Mouse (Mus musculus): Measurements from ENCODE around the gene Rnf138rt1. TPM values are rescaled to one million over a fixed set of nuclear protein-coding genes. Genes with fewer than 3 reads are reported as not detected.

Gene Rnf138rt1
- not detected in 2 replicates for polyA plus RNA-seq (2014; fragmentation: Nextera tagmentation; extraction: Ambion mirVana)

GRCm38 (mm10) chrX:163760617-163761434 lies at the start of gene Rnf138rt1:
TSS of gene Rnf138rt1 (minus strand) at chrX:163761329.
- peak within 1 kb of the TSS; percentile 68 for H3K4me2 ChIP-seq (ENCODE audit: low read length)
- H3K27me3 ChIP-seq (ENCODE audit: control insufficient read depth, insufficient read depth, low read length) = peaks cover 15% of the 10 kb centered on the region; the same call in 1 of the 2 replicates
- H3K4me1 ChIP-seq (ENCODE audit: control insufficient read depth in 2 of 2, insufficient read depth in 2 of 2, low read length in 2 of 2) = no peaks in the 10 kb centered on the region
- no peaks in the 10 kb centered on the region for H3K36me3 ChIP-seq (ENCODE audit: control insufficient read depth, insufficient read depth, low read length)
- H3K4me3 ChIP-seq (ENCODE audit: control insufficient read depth in 1 of 2, insufficient read depth in 1 of 2, low read depth in 1 of 2, low read length in 2 of 2) = peak within 1 kb of the TSS; percentile 34 to 36
- 25% methylated on average over 42 of the region's 42 CpGs for WGBS
- H3K9me3 ChIP-seq (ENCODE audit: control insufficient read depth, low read length) = no peaks in the 10 kb centered on the region
- no peak within 1 kb of the TSS for H3K27ac ChIP-seq (replicated peaks in 1 of 2; ENCODE audit: control insufficient read depth in 1 of 2, insufficient read depth in 1 of 2, low read depth in 2 of 2, low read length in 2 of 2)
- no peak within 1 kb of the TSS; the same call in 1 of the 2 replicates for H3K9ac ChIP-seq (ENCODE audit: low read length)
- ATAC-seq (ENCODE audit: insufficient number of reproducible peaks, insufficient read depth, low FRiP score, low read depth) = no peak

DNA sequence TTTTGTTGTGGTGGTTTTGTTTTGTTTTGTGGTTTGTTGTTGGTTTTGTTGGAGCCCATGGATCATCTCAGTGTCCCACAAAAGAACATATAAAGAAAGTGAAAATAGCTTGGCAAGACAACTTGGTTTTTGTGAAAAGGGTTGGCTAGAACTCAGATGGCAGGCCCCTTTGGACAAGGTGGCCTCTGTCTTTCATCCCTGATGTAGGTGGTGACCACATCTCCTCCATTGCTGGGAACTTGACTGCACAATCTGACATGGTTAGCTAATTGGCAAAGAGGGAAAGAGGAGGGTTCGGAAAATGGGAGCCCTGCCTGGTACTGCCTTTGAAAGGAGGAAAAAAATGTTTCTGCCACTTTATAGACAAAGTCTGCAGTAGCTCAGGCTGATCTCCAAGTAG lies 46.1 kb upstream of the Rnf138rt1 start:
- H3K4me1 ChIP-seq (ENCODE audit: control insufficient read depth in 2 of 2, insufficient read depth in 2 of 2, low read length in 2 of 2) = no peaks in the 10 kb centered on the region
- no peaks in the 10 kb centered on the region for H3K36me3 ChIP-seq (ENCODE audit: control insufficient read depth, insufficient read depth, low read length)
- no peaks in the 10 kb centered on the region for H3K27me3 ChIP-seq (ENCODE audit: control insufficient read depth, insufficient read depth, low read length)
- H3K4me2 ChIP-seq (ENCODE audit: low read length) = no peak overlapping the region
- H3K9ac ChIP-seq (ENCODE audit: low read length) = no peak overlapping the region
- 47% methylated on average over 1 of the region's 1 CpGs for WGBS
- H3K9me3 ChIP-seq (ENCODE audit: control insufficient read depth, low read length) = no peaks in the 10 kb centered on the region
- ATAC-seq (ENCODE audit: insufficient number of reproducible peaks, insufficient read depth, low FRiP score, low read depth) = no peak
- H3K4me3 ChIP-seq (ENCODE audit: control insufficient read depth in 1 of 2, insufficient read depth in 1 of 2, low read depth in 1 of 2, low read length in 2 of 2) = no peak overlapping the region
- H3K27ac ChIP-seq (replicated peaks in 1 of 2; ENCODE audit: control insufficient read depth in 1 of 2, insufficient read depth in 1 of 2, low read depth in 2 of 2, low read length in 2 of 2) = no peak overlapping the region

DNA sequence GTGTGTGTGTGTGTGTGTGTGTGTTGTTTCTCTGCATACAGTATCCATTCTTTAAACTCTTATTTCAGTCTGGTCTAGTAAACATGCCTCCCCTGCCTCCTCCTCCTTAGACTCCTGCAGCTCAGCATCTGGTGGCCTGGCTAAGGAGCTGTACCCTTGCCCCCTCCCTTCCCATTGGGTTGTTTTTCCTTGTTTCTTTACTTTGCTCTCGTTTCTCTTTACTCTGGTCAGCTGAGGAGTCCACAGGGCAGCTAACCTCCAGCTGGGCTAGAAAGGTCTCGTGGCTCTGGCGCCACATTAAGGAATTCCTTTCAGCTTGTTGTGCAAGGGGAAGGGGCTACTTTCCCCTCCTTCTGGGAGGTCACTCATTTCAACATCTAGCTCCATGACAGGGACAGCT lies 5.2 kb upstream of the Rnf138rt1 start:
- Histone ChIP-seq H3K4me2 (ENCODE audit: low read length) (no peak overlapping the region), H3K4me3 (ENCODE audit: control insufficient read depth in 1 of 2, insufficient read depth in 1 of 2, low read depth in 1 of 2, low read length in 2 of 2) (no peak overlapping the region), H3K36me3 (ENCODE audit: control insufficient read depth, insufficient read depth, low read length) (no peaks in the 10 kb centered on the region), H3K27ac (replicated peaks in 1 of 2; ENCODE audit: control insufficient read depth in 1 of 2, insufficient read depth in 1 of 2, low read depth in 2 of 2, low read length in 2 of 2) (no peak overlapping the region), H3K9ac (ENCODE audit: low read length) (no peak overlapping the region), H3K9me3 (ENCODE audit: control insufficient read depth, low read length) (no peaks in the 10 kb centered on the region), H3K27me3 (ENCODE audit: control insufficient read depth, insufficient read depth, low read length) (peaks cover 6% of the 10 kb centered on the region; the same call in 1 of the 2 replicates), H3K4me1 (ENCODE audit: control insufficient read depth in 2 of 2, insufficient read depth in 2 of 2, low read length in 2 of 2) (no peaks in the 10 kb centered on the region)
- no peak for ATAC-seq (ENCODE audit: insufficient number of reproducible peaks, insufficient read depth, low FRiP score, low read depth)
- 24% methylated on average over 3 of the region's 3 CpGs for WGBS

- 26% methylated on average over 10 of the region's 10 CpGs for WGBS
- H3K4me1 ChIP-seq (ENCODE audit: control insufficient read depth in 2 of 2, insufficient read depth in 2 of 2, low read length in 2 of 2) = no peaks in the 10 kb centered on the region
- peak overlapping the region; percentile 68 for H3K4me2 ChIP-seq (ENCODE audit: low read length)
- no peak overlapping the region; the same call in 1 of the 2 replicates for H3K9ac ChIP-seq (ENCODE audit: low read length)
- H3K36me3 ChIP-seq (ENCODE audit: control insufficient read depth, insufficient read depth, low read length) = no peaks in the 10 kb centered on the region
- H3K27ac ChIP-seq (replicated peaks in 1 of 2; ENCODE audit: control insufficient read depth in 1 of 2, insufficient read depth in 1 of 2, low read depth in 2 of 2, low read length in 2 of 2) = no peak overlapping the region
- no peak for ATAC-seq (ENCODE audit: insufficient number of reproducible peaks, insufficient read depth, low FRiP score, low read depth)
- peaks cover 15% of the 10 kb centered on the region; the same call in 1 of the 2 replicates for H3K27me3 ChIP-seq (ENCODE audit: control insufficient read depth, insufficient read depth, low read length)
- no peaks in the 10 kb centered on the region for H3K9me3 ChIP-seq (ENCODE audit: control insufficient read depth, low read length)
- peak overlapping the region; percentile 34 to 36 for H3K4me3 ChIP-seq (ENCODE audit: control insufficient read depth in 1 of 2, insufficient read depth in 1 of 2, low read depth in 1 of 2, low read length in 2 of 2)
These were observed 303 bp upstream of the Rnf138rt1 start for GRCm38 (mm10) chrX:163761435-163761828.

DNA sequence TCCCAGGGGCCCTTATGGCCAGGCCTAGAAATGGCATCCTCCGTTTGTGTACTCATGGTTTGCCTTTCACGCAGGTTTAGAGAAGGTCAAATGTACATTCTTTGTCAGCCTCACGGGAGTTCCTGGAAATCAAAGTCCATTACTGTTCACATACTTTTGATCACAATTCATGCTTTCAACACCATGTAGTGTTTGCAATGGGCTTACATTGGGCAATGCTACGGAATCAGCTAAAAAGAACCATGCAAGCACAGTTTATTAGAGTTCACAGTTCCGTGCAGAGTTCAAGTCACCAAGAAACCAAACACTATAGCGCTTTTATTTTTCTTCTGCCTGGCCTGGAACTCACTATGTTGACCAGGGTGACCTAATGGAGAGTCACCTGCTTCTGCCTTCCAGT lies 15.1 kb downstream of the Rnf138rt1 start:
- WGBS = 77% methylated on average over 6 of the region's 6 CpGs
- Histone ChIP-seq H3K27ac (replicated peaks in 1 of 2; ENCODE audit: control insufficient read depth in 1 of 2, insufficient read depth in 1 of 2, low read depth in 2 of 2, low read length in 2 of 2) (no peak overlapping the region), H3K4me3 (ENCODE audit: control insufficient read depth in 1 of 2, insufficient read depth in 1 of 2, low read depth in 1 of 2, low read length in 2 of 2) (no peak overlapping the region), H3K36me3 (ENCODE audit: control insufficient read depth, insufficient read depth, low read length) (no peaks in the 10 kb centered on the region), H3K4me2 (ENCODE audit: low read length) (no peak overlapping the region), H3K4me1 (ENCODE audit: control insufficient read depth in 2 of 2, insufficient read depth in 2 of 2, low read length in 2 of 2) (no peaks in the 10 kb centered on the region), H3K9ac (ENCODE audit: low read length) (no peak overlapping the region), H3K9me3 (ENCODE audit: control insufficient read depth, low read length) (no peaks in the 10 kb centered on the region), H3K27me3 (ENCODE audit: control insufficient read depth, insufficient read depth, low read length) (no peaks in the 10 kb centered on the region)
- ATAC-seq (ENCODE audit: insufficient number of reproducible peaks, insufficient read depth, low FRiP score, low read depth) = no peak

DNA sequence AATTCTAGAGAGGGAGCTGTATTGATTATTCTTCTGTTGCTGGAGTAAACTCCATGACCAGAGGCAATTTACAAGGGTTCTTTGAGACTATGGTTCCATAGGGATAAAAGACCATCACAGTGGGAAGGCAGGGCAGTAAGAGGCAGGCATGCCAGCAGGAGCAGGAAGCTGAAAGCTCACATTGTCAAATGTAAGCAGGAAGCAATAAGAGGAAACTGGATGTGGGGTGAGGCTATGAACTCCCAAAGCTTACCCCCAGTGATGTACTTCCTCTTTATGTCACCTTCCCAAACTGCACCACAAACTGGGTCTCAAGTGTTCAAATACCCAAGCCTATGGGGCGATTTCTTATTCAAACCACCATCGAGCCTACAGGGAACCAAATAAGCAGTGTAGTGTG lies 17.2 kb downstream of the Rnf138rt1 start:
- Histone ChIP-seq H3K4me1 (ENCODE audit: control insufficient read depth in 2 of 2, insufficient read depth in 2 of 2, low read length in 2 of 2) (no peaks in the 10 kb centered on the region), H3K9ac (ENCODE audit: low read length) (no peak overlapping the region), H3K4me2 (ENCODE audit: low read length) (no peak overlapping the region), H3K27ac (replicated peaks in 1 of 2; ENCODE audit: control insufficient read depth in 1 of 2, insufficient read depth in 1 of 2, low read depth in 2 of 2, low read length in 2 of 2) (no peak overlapping the region), H3K9me3 (ENCODE audit: control insufficient read depth, low read length) (no peaks in the 10 kb centered on the region), H3K4me3 (ENCODE audit: control insufficient read depth in 1 of 2, insufficient read depth in 1 of 2, low read depth in 1 of 2, low read length in 2 of 2) (no peak overlapping the region), H3K27me3 (ENCODE audit: control insufficient read depth, insufficient read depth, low read length) (no peaks in the 10 kb centered on the region), H3K36me3 (ENCODE audit: control insufficient read depth, insufficient read depth, low read length) (no peaks in the 10 kb centered on the region)
- 71% methylated on average over 2 of the region's 2 CpGs for WGBS
- ATAC-seq (ENCODE audit: insufficient number of reproducible peaks, insufficient read depth, low FRiP score, low read depth) = no peak

DNA sequence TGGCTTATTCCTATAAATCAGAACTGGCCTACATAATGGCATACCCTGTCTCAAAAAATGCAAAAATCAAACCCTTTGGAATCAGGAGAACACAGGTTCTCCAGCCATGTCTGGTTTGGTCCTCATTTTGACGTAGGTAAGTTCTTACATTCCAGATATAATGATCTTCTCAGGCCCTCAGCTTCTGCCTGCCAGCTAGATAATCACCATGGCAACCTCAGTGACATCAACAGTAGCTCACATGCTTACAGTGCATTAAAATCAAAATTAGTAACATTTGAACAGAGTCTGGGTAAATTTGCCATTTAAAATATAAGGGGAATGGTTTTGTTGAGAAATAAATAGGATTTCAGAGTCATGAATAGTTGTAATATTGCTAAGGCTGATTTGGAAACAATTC lies 22.2 kb downstream of the Rnf138rt1 start:
- Histone ChIP-seq H3K4me3 (ENCODE audit: control insufficient read depth in 1 of 2, insufficient read depth in 1 of 2, low read depth in 1 of 2, low read length in 2 of 2) (no peak overlapping the region), H3K4me1 (ENCODE audit: control insufficient read depth in 2 of 2, insufficient read depth in 2 of 2, low read length in 2 of 2) (no peaks in the 10 kb centered on the region), H3K36me3 (ENCODE audit: control insufficient read depth, insufficient read depth, low read length) (no peaks in the 10 kb centered on the region), H3K27ac (replicated peaks in 1 of 2; ENCODE audit: control insufficient read depth in 1 of 2, insufficient read depth in 1 of 2, low read depth in 2 of 2, low read length in 2 of 2) (no peak overlapping the region), H3K9me3 (ENCODE audit: control insufficient read depth, low read length) (no peaks in the 10 kb centered on the region), H3K4me2 (ENCODE audit: low read length) (no peak overlapping the region), H3K9ac (ENCODE audit: low read length) (no peak overlapping the region), H3K27me3 (ENCODE audit: control insufficient read depth, insufficient read depth, low read length) (no peaks in the 10 kb centered on the region)
- ATAC-seq (ENCODE audit: insufficient number of reproducible peaks, insufficient read depth, low FRiP score, low read depth) = no peak
- WGBS = 9% methylated on average over 1 of the region's 1 CpGs

DNA sequence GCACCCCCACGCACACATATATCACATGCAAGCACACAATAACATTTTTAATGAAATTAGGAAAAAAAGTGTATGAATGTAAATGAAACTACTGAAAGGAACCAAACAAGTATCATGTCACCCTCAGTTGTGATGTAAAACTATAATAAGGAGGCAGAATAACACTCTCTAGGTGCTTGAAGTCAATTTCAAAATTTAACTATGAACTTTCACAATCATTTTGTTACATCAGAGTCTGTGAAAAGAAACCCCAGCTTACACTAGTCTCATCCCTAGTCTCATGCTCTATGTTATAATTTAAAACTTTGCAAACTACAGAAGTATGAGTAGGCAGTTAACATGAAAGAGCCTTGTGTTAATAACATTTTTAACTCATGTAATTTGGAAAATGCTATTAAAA lies 27.0 kb downstream of the Rnf138rt1 start:
- H3K27me3 ChIP-seq (ENCODE audit: control insufficient read depth, insufficient read depth, low read length) = no peaks in the 10 kb centered on the region
- no peak overlapping the region for H3K4me2 ChIP-seq (ENCODE audit: low read length)
- no peaks in the 10 kb centered on the region for H3K9me3 ChIP-seq (ENCODE audit: control insufficient read depth, low read length)
- no peak overlapping the region for H3K4me3 ChIP-seq (ENCODE audit: control insufficient read depth in 1 of 2, insufficient read depth in 1 of 2, low read depth in 1 of 2, low read length in 2 of 2)
- no peak for ATAC-seq (ENCODE audit: insufficient number of reproducible peaks, insufficient read depth, low FRiP score, low read depth)
- 75% methylated on average over 1 of the region's 1 CpGs for WGBS
- H3K36me3 ChIP-seq (ENCODE audit: control insufficient read depth, insufficient read depth, low read length) = no peaks in the 10 kb centered on the region
- H3K4me1 ChIP-seq (ENCODE audit: control insufficient read depth in 2 of 2, insufficient read depth in 2 of 2, low read length in 2 of 2) = no peaks in the 10 kb centered on the region
- no peak overlapping the region for H3K27ac ChIP-seq (replicated peaks in 1 of 2; ENCODE audit: control insufficient read depth in 1 of 2, insufficient read depth in 1 of 2, low read depth in 2 of 2, low read length in 2 of 2)
- no peak overlapping the region for H3K9ac ChIP-seq (ENCODE audit: low read length)
